Mouse (Mus musculus): ENCODE data around the gene Kcnk3. TPM values are rescaled to one million over a fixed set of nuclear protein-coding genes. Genes with fewer than 3 reads are reported as not detected.

Kcnk3 gene
- polyA plus RNA-seq, 1 experiment, result not detected

DNA sequence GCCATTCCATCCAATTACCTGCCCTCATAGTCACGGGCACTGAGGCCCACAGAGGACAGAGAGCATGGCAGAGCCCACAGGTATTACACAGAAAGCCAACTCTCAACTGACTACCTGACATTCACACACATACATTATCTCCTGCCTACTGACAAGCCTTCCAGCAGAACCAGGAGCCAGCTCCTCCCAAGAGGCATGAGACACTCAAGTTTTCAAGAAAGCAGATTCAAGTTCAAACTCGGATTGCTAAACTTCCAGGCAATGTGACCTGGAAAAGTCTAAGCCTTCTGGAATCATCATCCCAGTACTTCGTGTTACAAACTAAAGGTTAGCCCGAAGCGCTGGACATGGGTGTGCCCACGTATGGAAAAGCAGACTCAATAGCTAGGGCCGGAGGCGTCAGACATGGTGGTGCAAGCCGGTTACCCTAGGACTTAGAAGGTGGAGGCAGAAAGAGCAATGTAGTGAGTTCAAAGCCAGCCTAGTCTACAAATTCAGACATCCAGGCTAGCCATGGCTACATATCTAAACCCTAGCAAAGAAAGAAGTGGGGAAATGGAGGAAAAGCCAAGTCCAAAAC is 33.3 kb downstream of the Kcnk3 start:
- H3K4me1 ChIP-seq (ENCODE audit: control insufficient read depth, insufficient read depth, low read length), result peaks cover 25% of the 10 kb centered on the region
- WGBS, result 97% methylated on average over 9 of the region's 9 CpGs
- no peak for TF ChIP-seq CTCF (IDR thresholded peaks at IDR 0.05; ENCODE audit: insufficient read depth, low read depth, low read length)
- no peak for TF ChIP-seq POLR2A (IDR thresholded peaks at IDR 0.05; ENCODE audit: insufficient read depth, low read depth, low read length)
- no peak overlapping the region for H3K27ac ChIP-seq (ENCODE audit: insufficient read depth, low read depth, low read length)
- H3K4me3 ChIP-seq (ENCODE audit: insufficient read depth, low read depth, low read length), result no peak overlapping the region

DNA sequence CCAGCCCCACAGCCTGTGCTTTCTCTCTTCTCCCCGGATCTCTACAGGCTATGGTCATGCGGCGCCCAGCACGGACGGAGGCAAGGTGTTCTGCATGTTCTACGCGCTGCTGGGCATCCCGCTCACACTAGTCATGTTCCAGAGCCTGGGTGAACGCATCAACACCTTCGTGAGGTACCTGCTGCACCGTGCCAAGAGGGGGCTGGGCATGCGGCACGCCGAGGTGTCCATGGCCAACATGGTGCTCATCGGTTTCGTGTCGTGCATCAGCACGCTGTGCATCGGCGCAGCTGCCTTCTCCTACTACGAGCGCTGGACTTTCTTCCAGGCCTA is 33.8 kb downstream of the Kcnk3 start:
- peaks cover 24% of the 10 kb centered on the region for H3K4me1 ChIP-seq (ENCODE audit: control insufficient read depth, insufficient read depth, low read length)
- TF ChIP-seq CTCF (IDR thresholded peaks at IDR 0.05; ENCODE audit: insufficient read depth, low read depth, low read length) (no peak), POLR2A (IDR thresholded peaks at IDR 0.05; ENCODE audit: insufficient read depth, low read depth, low read length) (no peak)
- H3K4me3 ChIP-seq (ENCODE audit: insufficient read depth, low read depth, low read length), result no peak overlapping the region
- WGBS, result 66% methylated on average over 22 of the region's 22 CpGs
- no peak overlapping the region for H3K27ac ChIP-seq (ENCODE audit: insufficient read depth, low read depth, low read length)

DNA sequence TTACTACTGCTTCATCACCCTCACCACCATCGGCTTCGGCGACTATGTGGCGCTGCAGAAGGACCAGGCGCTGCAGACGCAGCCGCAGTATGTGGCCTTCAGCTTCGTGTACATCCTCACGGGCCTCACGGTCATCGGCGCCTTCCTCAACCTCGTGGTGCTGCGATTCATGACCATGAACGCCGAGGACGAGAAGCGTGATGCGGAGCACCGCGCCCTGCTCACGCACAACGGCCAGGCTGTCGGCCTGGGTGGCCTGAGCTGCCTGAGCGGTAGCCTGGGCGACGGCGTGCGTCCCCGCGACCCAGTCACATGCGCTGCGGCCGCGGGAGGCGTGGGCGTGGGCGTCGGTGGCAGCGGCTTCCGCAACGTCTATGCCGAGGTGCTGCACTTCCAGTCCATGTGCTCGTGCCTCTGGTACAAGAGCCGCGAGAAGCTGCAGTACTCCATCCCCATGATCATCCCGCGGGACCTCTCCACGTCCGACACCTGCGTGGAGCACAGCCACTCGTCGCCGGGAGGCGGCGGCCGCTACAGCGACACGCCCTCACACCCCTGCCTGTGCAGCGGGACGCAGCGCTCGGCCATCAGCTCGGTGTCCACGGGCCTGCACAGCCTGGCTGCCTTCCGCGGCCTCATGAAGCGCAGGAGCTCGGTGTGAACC is 34.3 kb downstream of the Kcnk3 start:
- 24% methylated on average over 69 of the region's 69 CpGs for WGBS
- H3K4me3 ChIP-seq (ENCODE audit: insufficient read depth, low read depth, low read length), result peak overlapping the region; percentile 6

DNA sequence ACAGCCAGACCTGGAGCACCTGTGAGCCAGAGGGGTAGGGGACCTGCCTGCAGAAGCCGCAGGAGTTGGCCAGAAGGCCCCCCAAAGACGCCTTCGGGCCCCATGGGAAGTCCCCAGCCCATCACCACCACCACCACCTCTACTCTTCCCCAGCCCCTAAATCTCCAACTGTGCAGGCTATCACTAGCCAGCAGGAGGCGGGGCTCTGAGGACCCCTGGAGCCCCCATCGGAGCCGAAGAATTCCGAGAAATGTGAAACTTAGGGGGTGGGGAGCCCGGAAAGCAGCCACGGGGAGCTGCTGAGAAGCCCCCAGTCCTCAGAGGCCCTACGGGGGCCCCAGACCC is 34.8 kb downstream of the Kcnk3 start:
- WGBS, result 34% methylated on average over 10 of the region's 10 CpGs
- no peak overlapping the region for H3K27ac ChIP-seq (ENCODE audit: insufficient read depth, low read depth, low read length)
- no peak overlapping the region for H3K4me3 ChIP-seq (ENCODE audit: insufficient read depth, low read depth, low read length)
- TF ChIP-seq CTCF (IDR thresholded peaks at IDR 0.05; ENCODE audit: insufficient read depth, low read depth, low read length) (no peak), POLR2A (IDR thresholded peaks at IDR 0.05; ENCODE audit: insufficient read depth, low read depth, low read length) (no peak)
- peaks cover 24% of the 10 kb centered on the region for H3K4me1 ChIP-seq (ENCODE audit: control insufficient read depth, insufficient read depth, low read length)

More for the DNA sequence above, 34.3 kb downstream of the Kcnk3 start:
- no peak overlapping the region for H3K27ac ChIP-seq (ENCODE audit: insufficient read depth, low read depth, low read length)
- no peak for TF ChIP-seq POLR2A (IDR thresholded peaks at IDR 0.05; ENCODE audit: insufficient read depth, low read depth, low read length)
- TF ChIP-seq CTCF (IDR thresholded peaks at IDR 0.05; ENCODE audit: insufficient read depth, low read depth, low read length), result no peak
- H3K4me1 ChIP-seq (ENCODE audit: control insufficient read depth, insufficient read depth, low read length), result peaks cover 24% of the 10 kb centered on the region

DNA sequence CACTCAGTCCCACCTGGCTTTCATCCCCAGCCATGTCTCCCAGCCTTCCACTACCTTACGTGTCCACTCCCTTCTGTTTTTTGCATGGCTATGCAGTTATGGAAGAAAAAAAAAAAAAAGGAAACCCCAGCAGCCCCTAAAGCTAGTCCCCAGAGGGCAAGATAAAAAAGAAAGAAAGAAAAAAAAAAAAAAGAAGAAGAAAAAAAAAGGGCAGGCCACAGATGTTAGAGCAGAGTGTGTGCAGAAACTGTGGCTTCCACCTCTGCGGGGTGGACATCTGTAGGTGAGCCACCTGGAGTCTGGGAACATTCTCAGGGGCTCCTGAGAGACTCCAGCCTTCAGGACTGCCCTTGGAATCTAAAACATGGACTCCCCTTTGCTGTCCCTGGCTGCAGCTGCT is 35.4 kb downstream of the Kcnk3 start:
- Histone ChIP-seq H3K4me3 (ENCODE audit: insufficient read depth, low read depth, low read length) (no peak overlapping the region), H3K4me1 (ENCODE audit: control insufficient read depth, insufficient read depth, low read length) (peaks cover 19% of the 10 kb centered on the region), H3K27ac (ENCODE audit: insufficient read depth, low read depth, low read length) (no peak overlapping the region)
- 86% methylated on average over 2 of the region's 2 CpGs for WGBS
- TF ChIP-seq POLR2A (IDR thresholded peaks at IDR 0.05; ENCODE audit: insufficient read depth, low read depth, low read length) (no peak), CTCF (IDR thresholded peaks at IDR 0.05; ENCODE audit: insufficient read depth, low read depth, low read length) (no peak)

DNA sequence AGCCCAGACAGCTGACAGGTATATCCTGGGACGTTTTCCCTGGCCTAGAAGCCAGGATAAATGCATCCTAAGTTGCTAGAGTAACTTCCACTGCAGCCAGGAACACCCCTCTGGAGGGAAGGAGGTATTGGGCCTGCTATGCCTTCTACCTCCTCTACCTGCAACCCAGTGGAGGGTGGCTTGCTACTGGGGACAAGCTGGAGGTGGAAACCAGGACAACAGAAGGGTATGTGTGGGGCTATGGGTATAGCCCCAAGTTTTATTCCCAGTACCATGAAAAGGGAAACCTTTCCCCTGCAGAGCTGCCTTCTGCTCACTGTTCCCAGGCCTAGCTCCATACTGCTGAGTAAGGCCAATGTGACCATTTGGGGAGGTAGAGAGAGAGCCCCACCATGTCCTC is 36.3 kb downstream of the Kcnk3 start:
- 63% methylated on average over 1 of the region's 1 CpGs for WGBS
- H3K27ac ChIP-seq (ENCODE audit: insufficient read depth, low read depth, low read length), result no peak overlapping the region
- no peak overlapping the region for H3K4me3 ChIP-seq (ENCODE audit: insufficient read depth, low read depth, low read length)
- peaks cover 19% of the 10 kb centered on the region for H3K4me1 ChIP-seq (ENCODE audit: control insufficient read depth, insufficient read depth, low read length)
- TF ChIP-seq POLR2A (IDR thresholded peaks at IDR 0.05; ENCODE audit: insufficient read depth, low read depth, low read length) (no peak), CTCF (IDR thresholded peaks at IDR 0.05; ENCODE audit: insufficient read depth, low read depth, low read length) (no peak)

DNA sequence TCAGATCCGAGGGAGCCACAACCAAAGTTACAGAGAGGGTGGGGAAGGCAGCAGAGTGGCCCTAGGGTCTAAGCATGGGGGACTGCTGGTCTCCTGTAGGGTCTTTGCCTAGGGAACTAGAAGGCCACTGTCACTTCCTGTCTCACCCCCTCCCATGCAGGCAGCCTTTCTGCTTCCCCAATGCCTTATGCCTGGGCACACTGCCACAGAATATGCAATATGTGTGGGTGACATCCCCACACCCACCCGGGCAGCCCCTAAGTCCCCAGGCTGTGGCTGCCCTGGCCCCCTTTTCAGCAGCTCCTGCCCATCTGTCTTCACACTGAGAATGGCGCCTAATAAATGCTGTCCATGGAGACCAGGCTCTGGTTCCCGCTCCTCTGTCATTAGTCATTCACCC is 36.9 kb downstream of the Kcnk3 start:
- WGBS, result 73% methylated on average over 4 of the region's 4 CpGs
- Histone ChIP-seq H3K4me3 (ENCODE audit: insufficient read depth, low read depth, low read length) (no peak overlapping the region), H3K27ac (ENCODE audit: insufficient read depth, low read depth, low read length) (no peak overlapping the region), H3K4me1 (ENCODE audit: control insufficient read depth, insufficient read depth, low read length) (peaks cover 22% of the 10 kb centered on the region)
- no peak for TF ChIP-seq POLR2A (IDR thresholded peaks at IDR 0.05; ENCODE audit: insufficient read depth, low read depth, low read length)
- no peak for TF ChIP-seq CTCF (IDR thresholded peaks at IDR 0.05; ENCODE audit: insufficient read depth, low read depth, low read length)

DNA sequence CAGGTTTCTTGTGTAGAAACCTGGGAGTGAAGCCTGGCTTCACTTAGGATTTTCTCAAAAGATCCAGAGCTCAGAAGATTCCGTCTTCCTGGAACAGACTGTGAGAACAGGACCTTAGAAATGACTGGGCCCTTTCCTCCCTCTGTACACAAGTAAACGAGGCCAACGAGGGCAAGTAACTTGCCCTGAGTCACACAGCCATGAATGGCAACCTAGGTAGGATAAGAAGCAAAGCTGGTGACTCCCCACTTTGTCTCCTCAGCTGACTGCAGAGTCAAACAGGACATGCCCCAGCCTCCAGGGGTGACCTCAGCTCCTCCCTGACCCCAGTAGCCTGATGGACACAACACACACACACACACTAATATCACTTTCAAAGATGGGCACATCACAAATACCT is 37.4 kb downstream of the Kcnk3 start:
- H3K27ac ChIP-seq (ENCODE audit: insufficient read depth, low read depth, low read length), result no peak overlapping the region
- 78% methylated on average over 3 of the region's 3 CpGs for WGBS
- H3K4me3 ChIP-seq (ENCODE audit: insufficient read depth, low read depth, low read length), result no peak overlapping the region
- peaks cover 25% of the 10 kb centered on the region for H3K4me1 ChIP-seq (ENCODE audit: control insufficient read depth, insufficient read depth, low read length)
- TF ChIP-seq POLR2A (IDR thresholded peaks at IDR 0.05; ENCODE audit: insufficient read depth, low read depth, low read length) (no peak), CTCF (IDR thresholded peaks at IDR 0.05; ENCODE audit: insufficient read depth, low read depth, low read length) (no peak)

DNA sequence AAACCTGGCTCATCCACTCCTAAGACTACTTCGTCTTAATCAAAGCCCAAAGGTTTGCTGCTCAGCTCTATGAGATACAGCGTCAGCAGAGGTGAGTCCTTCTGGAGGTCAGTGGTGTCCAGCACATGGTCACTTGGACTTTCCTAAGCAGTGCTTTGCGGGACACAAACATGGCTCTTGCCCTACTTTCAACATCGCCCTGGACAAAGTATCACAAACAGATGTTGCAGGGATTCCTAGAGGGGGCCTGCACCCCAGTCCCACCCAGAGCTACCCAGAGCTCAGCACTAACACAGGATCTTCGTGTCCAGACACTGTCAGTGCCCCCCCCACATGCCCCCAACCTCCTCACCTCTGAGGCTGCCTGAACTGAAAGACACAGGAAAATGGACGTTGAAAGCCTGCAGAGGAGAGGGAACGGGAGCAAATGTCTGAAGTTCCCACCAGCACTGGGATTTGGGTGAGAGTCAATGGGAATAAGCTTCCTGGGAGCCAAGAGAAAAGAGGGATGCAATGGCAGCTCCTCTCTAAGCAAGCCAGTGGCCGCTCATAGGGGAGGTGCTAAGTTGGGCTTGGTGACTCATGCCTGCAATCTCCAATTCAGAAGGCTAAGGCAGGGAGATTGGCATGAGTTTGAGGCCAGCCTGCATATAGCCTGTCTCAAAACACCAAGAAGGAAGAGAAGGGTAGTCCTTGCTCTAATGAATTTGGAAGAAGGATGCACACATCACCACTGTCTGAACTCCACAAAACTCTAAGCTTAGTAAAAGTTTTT is 38.5 kb downstream of the Kcnk3 start:
- Histone ChIP-seq H3K4me3 (ENCODE audit: insufficient read depth, low read depth, low read length) (no peak overlapping the region), H3K4me1 (ENCODE audit: control insufficient read depth, insufficient read depth, low read length) (peaks cover 32% of the 10 kb centered on the region), H3K27ac (ENCODE audit: insufficient read depth, low read depth, low read length) (no peak overlapping the region)
- 79% methylated on average over 8 of the region's 8 CpGs for WGBS
- TF ChIP-seq CTCF (IDR thresholded peaks at IDR 0.05; ENCODE audit: insufficient read depth, low read depth, low read length) (no peak), POLR2A (IDR thresholded peaks at IDR 0.05; ENCODE audit: insufficient read depth, low read depth, low read length) (no peak)
